Mouse (Mus musculus): ENCODE data around the gene Exoc6b.

DNA sequence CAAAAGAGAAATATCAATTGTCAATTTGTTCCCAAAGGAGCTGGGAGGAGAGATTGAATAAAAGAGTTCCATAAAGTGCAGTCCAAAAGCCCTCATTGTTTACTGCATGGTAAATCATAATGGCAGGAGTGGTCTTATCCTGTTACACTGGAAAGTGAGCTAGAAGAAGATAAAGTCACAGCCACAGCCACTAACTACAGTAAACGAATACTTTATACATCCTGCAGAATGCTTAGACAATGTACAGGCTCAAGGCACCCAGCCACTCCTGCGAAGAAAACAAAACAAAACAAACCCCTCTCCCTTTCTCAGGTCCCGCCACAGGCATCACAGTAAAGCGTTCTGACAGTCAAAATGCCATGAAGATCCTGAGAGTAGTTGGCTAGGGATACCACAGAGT lies 375.5 kb downstream of the Exoc6b start:
- no peak for TF ChIP-seq GATA1 (IDR thresholded peaks at IDR 0.05; ENCODE audit: borderline replicate concordance, low read length)
- TF ChIP-seq FLI1 (IDR thresholded peaks at IDR 0.05; ENCODE audit: low read length), result no peak

All from megakaryocyte, embryonic 14.5 days (primary cell).